Mouse (Mus musculus): Measurements from ENCODE around the gene Ino80b. TPM values are rescaled to one million over a fixed set of nuclear protein-coding genes. Genes with fewer than 3 reads are reported as not detected.

Ino80b gene
- total RNA-seq, 2 experiments from 2014 or later, result 14.2 to 15.3 TPM

GRCm38 (mm10) chr6:83095968-83096367 lies 29.3 kb downstream of the Ino80b start:
- intact Hi-C loops (cut with DNase I), result no loop called here
- no peak for DNase-seq

DNA sequence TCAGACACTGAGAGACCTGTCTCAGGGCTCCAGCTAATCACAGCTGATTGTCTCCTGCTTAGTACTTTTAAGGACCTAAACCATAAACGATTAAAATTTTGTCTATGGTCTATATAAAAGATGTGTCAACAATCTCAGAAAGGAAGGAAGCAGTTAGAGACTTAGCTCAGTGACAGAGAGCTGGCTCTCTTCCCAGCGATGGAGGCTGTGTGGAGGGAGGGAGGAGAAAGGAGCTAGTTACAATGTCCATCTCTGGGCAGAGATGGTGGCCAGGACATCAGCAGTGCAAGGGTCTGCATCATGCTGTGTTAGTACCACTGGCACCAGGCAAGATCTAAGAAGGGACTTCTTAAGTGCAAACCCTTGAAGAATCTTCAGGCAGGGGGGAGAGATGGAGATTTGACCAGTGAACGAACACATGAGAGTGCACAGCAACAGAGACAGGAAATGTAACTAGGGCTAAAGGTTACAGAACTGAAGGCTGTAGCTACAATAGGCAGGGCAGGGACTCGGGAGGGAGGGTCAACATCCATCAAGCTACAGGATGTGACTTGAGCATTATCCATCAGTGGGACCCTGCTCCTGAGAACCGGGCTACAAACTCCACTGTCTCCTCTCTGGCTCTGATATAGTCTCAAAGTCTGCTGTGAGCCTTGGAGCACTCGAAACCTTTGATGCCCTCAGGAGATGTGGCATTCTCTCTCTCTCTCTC lies 32.7 kb downstream of the Ino80b start:
- no peak for DNase-seq

DNA sequence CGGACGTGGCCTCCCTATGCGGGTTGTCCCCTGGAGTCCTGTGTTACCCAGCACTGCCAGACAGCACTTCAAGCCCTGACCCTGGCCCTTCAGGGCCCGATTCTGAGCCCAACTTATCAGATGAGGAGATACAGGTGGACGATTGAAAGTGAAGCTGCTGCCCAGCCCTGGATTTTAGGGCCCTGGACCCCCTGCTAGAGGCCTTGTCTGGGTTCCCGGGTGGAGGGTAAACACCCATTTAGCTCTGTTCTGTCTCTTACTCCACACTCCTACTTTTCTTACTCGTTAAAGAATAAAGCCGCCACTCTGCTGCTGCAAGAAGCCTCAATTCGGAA lies 37.3 kb downstream of the Ino80b start:
- DNase-seq, result no peak
- intact Hi-C loops (cut with DNase I), result no loop called here

More for the DNA sequence above, 32.7 kb downstream of the Ino80b start:
- intact Hi-C loops (cut with DNase I), result no loop called here

DNA sequence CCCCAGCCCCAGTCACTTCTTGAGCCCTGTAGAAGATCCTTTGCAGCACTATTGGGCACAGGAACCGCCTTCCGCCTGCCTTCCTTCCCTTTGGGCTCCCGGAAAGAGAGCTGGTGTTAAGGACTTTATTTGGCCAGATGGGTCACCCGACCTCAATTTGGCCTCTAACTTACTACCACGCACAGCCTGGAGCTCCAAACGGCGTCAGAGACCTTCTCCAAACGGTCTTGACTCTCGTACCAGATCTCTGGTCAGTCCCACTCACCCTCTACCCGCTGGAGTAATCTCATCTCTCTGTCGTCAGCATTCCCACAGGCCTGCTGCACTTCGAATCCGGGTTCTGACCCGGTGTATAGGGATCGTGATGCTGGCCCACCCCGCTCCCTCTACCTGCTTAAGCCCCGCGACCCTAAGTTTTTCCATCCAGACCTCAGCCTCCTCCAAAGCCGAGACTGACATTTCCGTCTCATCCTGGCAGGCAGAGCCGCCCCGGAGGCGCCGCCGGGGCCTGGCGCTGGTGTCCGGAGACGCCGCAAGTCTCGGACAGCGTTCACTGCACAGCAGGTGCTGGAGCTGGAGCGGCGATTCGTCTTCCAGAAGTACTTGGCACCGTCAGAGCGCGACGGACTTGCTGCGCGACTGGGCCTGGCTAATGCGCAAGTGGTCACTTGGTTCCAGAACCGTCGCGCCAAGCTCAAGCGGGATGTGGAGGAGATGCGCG lies 37.9 kb downstream of the Ino80b start:
- intact Hi-C loops (cut with DNase I), result no loop called here

GRCm38 (mm10) chr6:83086121-83087035 lies 38.9 kb downstream of the Ino80b start, which contains the start of gene Lbx2:
TSS of gene Lbx2 (plus strand) at chr6:83086367.
- intact Hi-C loops (cut with DNase I), result no loop called here
- DNase-seq, result no peak

More for the DNA sequence above, 37.9 kb downstream of the Ino80b start:
- DNase-seq, result peak in 1 of 2 experiments; percentile 41

DNA sequence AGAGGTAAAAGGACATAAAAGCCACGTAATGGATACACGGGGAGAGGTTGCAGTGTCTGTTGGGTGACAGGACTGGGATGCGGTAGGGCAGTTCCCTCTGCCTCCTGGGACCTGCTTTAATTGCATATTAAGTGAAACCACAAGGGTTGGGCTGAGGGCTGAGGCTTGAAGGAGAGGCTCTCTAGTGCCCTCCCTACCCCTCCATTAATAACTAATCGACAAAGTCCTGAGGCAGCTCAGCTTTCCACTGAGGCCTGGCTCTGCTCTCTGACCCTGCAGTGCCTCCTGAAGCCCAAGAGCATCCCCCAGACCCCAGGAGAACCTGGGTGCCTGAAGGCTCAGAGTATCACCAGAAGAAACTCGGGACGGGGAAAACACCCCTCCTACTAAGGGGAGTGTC lies 40.8 kb downstream of the Ino80b start:
- intact Hi-C loops (cut with DNase I), result no loop called here
- no peak for DNase-seq

DNA sequence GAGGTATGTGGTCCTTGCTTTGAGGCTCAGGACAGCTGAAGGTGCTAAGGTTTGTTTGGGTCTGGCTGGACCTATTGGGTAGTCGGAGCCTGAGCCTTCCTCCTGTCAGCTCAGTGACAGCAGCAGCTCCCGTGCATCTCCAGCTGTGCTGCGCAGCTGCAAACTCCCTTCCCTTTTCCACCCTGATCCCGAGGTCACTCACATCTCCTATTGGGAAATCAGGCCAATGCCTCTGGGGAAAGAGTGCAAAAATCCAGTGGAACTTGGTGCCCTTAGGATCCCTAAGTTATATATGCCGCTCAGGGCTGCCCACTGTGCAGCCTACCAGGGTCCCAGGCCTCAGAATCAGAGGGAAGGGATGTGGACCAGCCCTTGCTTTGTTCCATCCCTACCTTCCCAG lies 41.7 kb downstream of the Ino80b start:
- intact Hi-C loops (cut with DNase I), result no loop called here
- no peak for DNase-seq

DNA sequence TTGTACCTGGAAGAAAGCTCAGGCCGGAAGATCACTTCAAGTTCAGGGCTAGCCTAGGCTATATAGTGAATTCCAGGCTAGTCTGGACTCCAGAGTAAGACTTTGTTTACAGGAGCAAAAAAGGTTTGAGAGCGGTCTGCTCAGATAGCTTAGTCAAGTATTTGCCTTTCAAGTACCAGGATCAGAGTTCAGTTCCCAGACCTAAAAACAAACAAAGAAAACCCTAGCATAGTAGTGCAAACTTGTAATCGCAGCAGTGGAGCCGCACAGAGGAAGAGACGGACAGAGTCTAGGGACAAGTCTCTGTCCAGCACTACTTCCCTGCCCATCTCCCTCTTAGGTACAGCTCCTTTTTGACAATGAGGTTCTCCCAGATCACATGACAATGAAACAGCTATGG lies 45.0 kb downstream of the Ino80b start:
- DNase-seq, result no peak
- intact Hi-C loops (cut with DNase I), result no loop called here

DNA sequence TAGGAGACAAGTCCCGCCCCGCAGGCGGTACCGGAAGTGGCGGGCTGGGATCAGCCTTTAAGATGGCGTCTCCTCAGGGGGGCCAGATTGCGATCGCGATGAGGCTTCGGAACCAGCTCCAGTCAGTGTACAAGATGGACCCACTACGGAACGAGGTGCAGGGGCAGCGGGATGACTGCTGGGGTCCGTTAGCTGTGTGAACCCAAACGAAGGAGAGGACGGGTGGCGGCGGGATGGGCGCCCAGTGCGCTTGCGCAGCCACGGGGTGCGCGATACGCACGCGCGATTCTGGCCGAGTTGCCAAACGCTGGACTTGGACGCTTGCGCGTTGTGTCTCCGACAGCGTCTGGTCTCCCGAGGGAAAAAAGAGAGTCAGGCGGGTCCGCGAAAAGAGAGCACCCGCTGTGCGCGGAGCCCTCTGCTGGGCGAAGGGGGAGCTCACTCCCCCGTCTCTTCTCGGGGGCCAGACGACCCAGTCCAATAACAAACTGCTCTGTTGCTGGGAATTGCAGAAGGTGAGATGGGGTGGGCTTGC lies 46.8 kb downstream of the Ino80b start:
- intact Hi-C loops (cut with DNase I), result loop anchor here (2.0 to 10.0 kb wide), 3 partner anchors 22 to 334 kb away; partner anchors contain the start of genes Ccdc142 and Gm42688
- peak; percentile 100 for DNase-seq

GRCm38 (mm10) chr6:83077630-83078323 lies 47.5 kb downstream of the Ino80b start, which contains the start of gene Pcgf1:
TSS of gene Pcgf1 (plus strand) at chr6:83077869.
- intact Hi-C loops (cut with DNase I), result loop anchor here (2.0 to 10.0 kb wide), 3 partner anchors 23 to 333 kb away; partner anchors contain the start of genes Ccdc142 and Gm42688
- DNase-seq, result peak in 1 of 2 experiments; percentile 37

GRCm38 (mm10) chr6:83074979-83075378 lies 50.3 kb downstream of the Ino80b start:
- intact Hi-C loops (cut with DNase I), result loop anchor here (10.0 kb wide), 1 partner anchor 330 kb away; no protein-coding TSS in a partner anchor
- no peak for DNase-seq

Small RNAs within 50 kb of the gene (microRNA-seq; reads per million reads assigned to microRNA genes)
- 0 reads per million in 2 experiments for gene Mir3470a

Other genes starting within 250 kb of the Ino80b start
- under 1 TPM; 0.29 to 0.33 TPM for gene Sema4f, start 185.7 kb downstream of the Ino80b start, total RNA-seq (2021)
- gene M1ap, start 178.5 kb downstream of the Ino80b start, total RNA-seq (2021), result under 1 TPM in 1 of 2 experiments, not detected in 1; 0.14 TPM
- gene Dok1, start 92.0 kb downstream of the Ino80b start, total RNA-seq (2021), result 1 to 10 TPM; 3.7 to 4.3 TPM
- gene Loxl3, start 91.3 kb downstream of the Ino80b start, total RNA-seq (2021), result 1 to 10 TPM; 3.9 to 4.9 TPM
- 10 to 100 TPM; 82.7 to 85.5 TPM for gene Aup1, start 70.9 kb downstream of the Ino80b start, total RNA-seq (2021)
- 10 to 100 TPM; 30.2 to 34.6 TPM for gene Htra2, start 70.2 kb downstream of the Ino80b start, total RNA-seq (2021)
- gene Dqx1, start 67.6 kb downstream of the Ino80b start, total RNA-seq (2021), result under 1 TPM; 0.57 to 0.61 TPM
- not detected for gene Tlx2, start 55.1 kb downstream of the Ino80b start, total RNA-seq (2021)
- 1 to 10 TPM; 6.7 to 7.8 TPM for gene Pcgf1, start 47.6 kb downstream of the Ino80b start, total RNA-seq (2021)
- 1 to 10 TPM in 1 of 2 experiments, under 1 TPM in 1; 0.38 to 1.1 TPM for gene Lbx2, start 39.1 kb downstream of the Ino80b start, total RNA-seq (2021)
- gene Ccdc142, start 23.8 kb downstream of the Ino80b start, total RNA-seq (2021), result 1 to 10 TPM; 1.0 to 1.8 TPM
- gene Gm42688, start 23.8 kb downstream of the Ino80b start, total RNA-seq (2021), result 1 to 10 TPM; 1.4 to 1.6 TPM
- 100 to 1,000 TPM; 133 to 136 TPM for gene Mrpl53, start 16.4 kb downstream of the Ino80b start, total RNA-seq (2021)
- 10 to 100 TPM; 10.4 to 11.4 TPM for gene Mogs, start 9.9 kb downstream of the Ino80b start, total RNA-seq (2021)
- 10 to 100 TPM; 72.4 to 80.1 TPM for gene Wbp1, start 3.9 kb downstream of the Ino80b start, total RNA-seq (2021)
- 1 to 10 TPM; 6.9 to 8.0 TPM for gene Rtkn, start 10.0 kb upstream of the Ino80b start, total RNA-seq (2021)
- 1 to 10 TPM; 1.1 to 1.3 TPM for gene Wdr54, start 31.0 kb upstream of the Ino80b start, total RNA-seq (2021)
- gene 1700003E16Rik, start 31.0 kb upstream of the Ino80b start, total RNA-seq (2021), result under 1 TPM in 1 of 2 experiments, not detected in 1; 0.26 TPM
- 100 to 1,000 TPM; 121 to 128 TPM for gene Dctn1, start 40.5 kb upstream of the Ino80b start, total RNA-seq (2021)
- gene Slc4a5, start 94.4 kb upstream of the Ino80b start, total RNA-seq (2021), result under 1 TPM in 1 of 2 experiments, not detected in 1; 0.10 TPM
- 1 to 10 TPM; 4.4 to 5.9 TPM for gene Mthfd2, start 200.5 kb upstream of the Ino80b start, total RNA-seq (2021)
- 10 to 100 TPM; 29.3 to 30.0 TPM for gene Mob1a, start 200.6 kb upstream of the Ino80b start, total RNA-seq (2021)
- 100 to 1,000 TPM; 297 to 299 TPM for gene Bola3, start 223.7 kb upstream of the Ino80b start, total RNA-seq (2021)

All from heart, postnatal 14 days (tissue).